Mouse (Mus musculus) testis, adult 2 months (tissue): ENCODE measurements around the gene Ly6g6d. TPM values are rescaled to one million over a fixed set of nuclear protein-coding genes. Genes with fewer than 3 reads are reported as not detected.

Experiments used
- H3K27ac ChIP-seq: fragments of 200-500 bp; 2 replicates; pipeline ENCODE4 v1.5.1; 2012; ENCODE audit warnings: low read depth, low read length; ENCODE audit not compliant: control insufficient read depth, insufficient read depth
- H3K27me3 ChIP-seq: fragments of 200-500 bp; 2 replicates; pipeline ENCODE4 v1.6.1; 2012; ENCODE audit warnings: mild to moderate bottlenecking, low read length, moderate library complexity; ENCODE audit not compliant: control insufficient read depth, insufficient read depth
- H3K36me3 ChIP-seq: fragments of 200-500 bp; 2 replicates; pipeline ENCODE4 v1.6.1; 2012; ENCODE audit warnings: mild to moderate bottlenecking, low read length; ENCODE audit not compliant: control insufficient read depth, insufficient read depth
- H3K4me1 ChIP-seq: fragments of 200-500 bp; 2 replicates; pipeline ENCODE4 v1.6.1; 2012; ENCODE audit warnings: low read length; ENCODE audit not compliant: control insufficient read depth, insufficient read depth
- H3K4me3 ChIP-seq: fragments of 200-500 bp; 2 replicates; pipeline ENCODE4 v1.5.1; 2012; ENCODE audit warnings: low read depth, mild to moderate bottlenecking, low read length, moderate library complexity, mixed read lengths; ENCODE audit not compliant: control insufficient read depth
- CTCF ChIP-seq: fragments of 200-500 bp; IDR thresholded peaks from 2 replicates; pipeline ENCODE4 v1.5.1; 2012; ENCODE audit warnings: low read depth, mild to moderate bottlenecking, inconsistent platforms, low read length, moderate library complexity; ENCODE audit not compliant: control insufficient read depth, insufficient read depth, insufficient replicate concordance
- POLR2A ChIP-seq: fragments of 200-500 bp; IDR thresholded peaks from 2 replicates; pipeline ENCODE4 v1.6.1; 2012; ENCODE audit warnings: low read depth, mild to moderate bottlenecking, inconsistent platforms, low read length, moderate library complexity; ENCODE audit not compliant: control insufficient read depth
- polyA plus RNA-seq: library from polyadenylated mRNA; depleted of rRNA; stranded (reverse); fragments of >200 nt; gene quantifications from 2 replicates; pipeline ENCODE4 v1.2.3, GENCODE M21; 2012

The Ly6g6d gene
- polyA plus RNA-seq, 1 experiment: 0.85 TPM

- H3K27ac ChIP-seq: peak within 1 kb of the TSS; percentile 44
- TF ChIP-seq CTCF (no peak), POLR2A (no peak)
These were observed 1.2 kb downstream of the Ly6g6d start, which contains the start of gene Ly6g6e for GRCm38 (mm10) chr17:35076507-35077176. Gene Ly6g6e, plus strand, starts transcription at chr17:35076902.

GRCm38 (mm10) chr17:35074097-35074496 lies 3.8 kb downstream of the Ly6g6d start:
- Histone ChIP-seq H3K27ac (no peak overlapping the region), H3K27me3 (no peaks in the 10 kb centered on the region), H3K4me3 (no peak overlapping the region), H3K4me1 (peaks cover 2% of the 10 kb centered on the region), H3K36me3 (no peaks in the 10 kb centered on the region)
- TF ChIP-seq POLR2A: no peak

More at GRCm38 (mm10) chr17:35076507-35077176, 1.2 kb downstream of the Ly6g6d start, which contains the start of gene Ly6g6e:
- H3K4me1 ChIP-seq: peaks cover 4% of the 10 kb centered on the region
- H3K36me3 ChIP-seq: no peaks in the 10 kb centered on the region
- no peak within 1 kb of the TSS for H3K4me3 ChIP-seq
- no peaks in the 10 kb centered on the region for H3K27me3 ChIP-seq

GRCm38 (mm10) chr17:35071454-35071853 lies 6.4 kb downstream of the Ly6g6d start:
- Histone ChIP-seq H3K4me1 (peaks cover 2% of the 10 kb centered on the region), H3K27me3 (no peaks in the 10 kb centered on the region), H3K27ac (no peak overlapping the region), H3K4me3 (no peak overlapping the region), H3K36me3 (no peaks in the 10 kb centered on the region)
- TF ChIP-seq CTCF (no peak), POLR2A (no peak)

GRCm38 (mm10) chr17:35070556-35071229 lies 7.2 kb downstream of the Ly6g6d start:
- H3K4me1 ChIP-seq: peaks cover 2% of the 10 kb centered on the region
- H3K36me3 ChIP-seq: no peaks in the 10 kb centered on the region
- H3K27me3 ChIP-seq: peaks cover 3% of the 10 kb centered on the region; the same call in 1 of the 2 replicates
- no peak for TF ChIP-seq POLR2A
- no peak overlapping the region for H3K27ac ChIP-seq
- no peak overlapping the region for H3K4me3 ChIP-seq

GRCm38 (mm10) chr17:35068213-35068914 lies 9.5 kb downstream of the Ly6g6d start:
- Histone ChIP-seq H3K27me3 (peaks cover 7% of the 10 kb centered on the region; the same call in 1 of the 2 replicates), H3K27ac (no peak overlapping the region), H3K4me1 (peaks cover 13% of the 10 kb centered on the region), H3K36me3 (no peaks in the 10 kb centered on the region), H3K4me3 (peak overlapping the region; percentile 71)
- TF ChIP-seq CTCF (no peak), POLR2A (no peak)

GRCm38 (mm10) chr17:35066084-35066483 lies 11.8 kb downstream of the Ly6g6d start, which contains the start of gene Mpig6b:
Gene Mpig6b, minus strand, starts transcription at chr17:35066184.
- TF ChIP-seq CTCF: no peak
- TF ChIP-seq POLR2A: no peak
- Histone ChIP-seq H3K27ac (no peak within 1 kb of the TSS), H3K36me3 (no peaks in the 10 kb centered on the region), H3K4me1 (peaks cover 16% of the 10 kb centered on the region), H3K4me3 (peak within 1 kb of the TSS; percentile 84), H3K27me3 (peaks cover 7% of the 10 kb centered on the region; the same call in 1 of the 2 replicates)
